Mouse (Mus musculus): Measurements from ENCODE around the gene Atp1b1. TPM values are rescaled to one million over a fixed set of nuclear protein-coding genes. Genes with fewer than 3 reads are reported as not detected.

Gene Atp1b1
- polyA plus RNA-seq, 1 experiment from 2014 or later: 52.5 TPM

- no peaks in the 10 kb centered on the region for H3K4me1 ChIP-seq (ENCODE audit: control insufficient read depth, insufficient read depth, low read length)
- DNase-seq (ENCODE audit: low spot score) (no peak), ATAC-seq (no peak)
- H3K36me3 ChIP-seq (ENCODE audit: control insufficient read depth, insufficient read depth, low read length): no peaks in the 10 kb centered on the region
- H3K4me3 ChIP-seq (ENCODE audit: low read depth, low read length): no peak overlapping the region
- H3K27me3 ChIP-seq (replicated peaks; ENCODE audit: control insufficient read depth, insufficient read depth, low read length): no peaks in the 10 kb centered on the region
- WGBS: 89% methylated on average over 3 of the region's 3 CpGs
- H3K9me3 ChIP-seq (replicated peaks; ENCODE audit: control insufficient read depth, low read length): no peaks in the 10 kb centered on the region
- H3K9ac ChIP-seq (ENCODE audit: low read length): no peak overlapping the region
- H3K27ac ChIP-seq (ENCODE audit: low read depth, low read length): no peak overlapping the region
- H3K4me2 ChIP-seq (ENCODE audit: low read length): no peak overlapping the region
Measured at GRCm38 (mm10) chr1:164417604-164418003, 40.6 kb downstream of the Atp1b1 start.

GRCm38 (mm10) chr1:164416692-164417394, 41.3 kb downstream of the Atp1b1 start:
- ATAC-seq: no peak
- Histone ChIP-seq H3K36me3 (ENCODE audit: control insufficient read depth, insufficient read depth, low read length) (no peaks in the 10 kb centered on the region), H3K27me3 (replicated peaks; ENCODE audit: control insufficient read depth, insufficient read depth, low read length) (no peaks in the 10 kb centered on the region), H3K9me3 (replicated peaks; ENCODE audit: control insufficient read depth, low read length) (no peaks in the 10 kb centered on the region), H3K4me1 (ENCODE audit: control insufficient read depth, insufficient read depth, low read length) (no peaks in the 10 kb centered on the region), H3K4me3 (ENCODE audit: low read depth, low read length) (no peak overlapping the region), H3K4me2 (ENCODE audit: low read length) (no peak overlapping the region), H3K9ac (ENCODE audit: low read length) (no peak overlapping the region), H3K27ac (ENCODE audit: low read depth, low read length) (no peak overlapping the region)
- 89% methylated on average over 12 of the region's 12 CpGs for WGBS
- no peak for DNase-seq (ENCODE audit: low spot score)

GRCm38 (mm10) chr1:164415347-164415751, 42.8 kb downstream of the Atp1b1 start:
- ATAC-seq: no peak
- no peak overlapping the region for H3K4me2 ChIP-seq (ENCODE audit: low read length)
- H3K4me3 ChIP-seq (ENCODE audit: low read depth, low read length): no peak overlapping the region
- WGBS: 82% methylated on average over 2 of the region's 2 CpGs
- no peak overlapping the region for H3K27ac ChIP-seq (ENCODE audit: low read depth, low read length)
- no peak overlapping the region for H3K9ac ChIP-seq (ENCODE audit: low read length)
- H3K9me3 ChIP-seq (replicated peaks; ENCODE audit: control insufficient read depth, low read length): no peaks in the 10 kb centered on the region
- no peaks in the 10 kb centered on the region for H3K36me3 ChIP-seq (ENCODE audit: control insufficient read depth, insufficient read depth, low read length)
- no peak for DNase-seq (ENCODE audit: low spot score)
- no peaks in the 10 kb centered on the region for H3K27me3 ChIP-seq (replicated peaks; ENCODE audit: control insufficient read depth, insufficient read depth, low read length)
- no peaks in the 10 kb centered on the region for H3K4me1 ChIP-seq (ENCODE audit: control insufficient read depth, insufficient read depth, low read length)

GRCm38 (mm10) chr1:164413608-164414007, 44.5 kb downstream of the Atp1b1 start:
- no peaks in the 10 kb centered on the region for H3K9me3 ChIP-seq (replicated peaks; ENCODE audit: control insufficient read depth, low read length)
- no peak overlapping the region for H3K27ac ChIP-seq (ENCODE audit: low read depth, low read length)
- H3K9ac ChIP-seq (ENCODE audit: low read length): no peak overlapping the region
- ATAC-seq (no peak), DNase-seq (ENCODE audit: low spot score) (no peak)
- H3K36me3 ChIP-seq (ENCODE audit: control insufficient read depth, insufficient read depth, low read length): no peaks in the 10 kb centered on the region
- WGBS: 94% methylated on average over 11 of the region's 11 CpGs
- H3K4me2 ChIP-seq (ENCODE audit: low read length): no peak overlapping the region
- H3K4me3 ChIP-seq (ENCODE audit: low read depth, low read length): no peak overlapping the region
- no peaks in the 10 kb centered on the region for H3K27me3 ChIP-seq (replicated peaks; ENCODE audit: control insufficient read depth, insufficient read depth, low read length)
- H3K4me1 ChIP-seq (ENCODE audit: control insufficient read depth, insufficient read depth, low read length): 0 out of 2 replicates have a peak, but pooled peaks cover 1% of the 10 kb centered on the region

- H3K27me3 ChIP-seq (replicated peaks; ENCODE audit: control insufficient read depth, insufficient read depth, low read length): no peaks in the 10 kb centered on the region
- no peak for ATAC-seq
- 95% methylated on average over 9 of the region's 9 CpGs for WGBS
Measured at GRCm38 (mm10) chr1:164412906-164413305, 45.2 kb downstream of the Atp1b1 start.

GRCm38 (mm10) chr1:164411306-164411705, 46.8 kb downstream of the Atp1b1 start:
- H3K27ac ChIP-seq (ENCODE audit: low read depth, low read length): no peak overlapping the region
- H3K4me2 ChIP-seq (ENCODE audit: low read length): no peak overlapping the region
- H3K9me3 ChIP-seq (replicated peaks; ENCODE audit: control insufficient read depth, low read length): no peaks in the 10 kb centered on the region
- DNase-seq (ENCODE audit: low spot score): no peak
- H3K4me3 ChIP-seq (ENCODE audit: low read depth, low read length): no peak overlapping the region
- WGBS: 85% methylated on average over 7 of the region's 7 CpGs
- no peak overlapping the region for H3K9ac ChIP-seq (ENCODE audit: low read length)
- 0 out of 2 replicates have a peak, but pooled peaks cover 3% of the 10 kb centered on the region for H3K4me1 ChIP-seq (ENCODE audit: control insufficient read depth, insufficient read depth, low read length)
- no peaks in the 10 kb centered on the region for H3K27me3 ChIP-seq (replicated peaks; ENCODE audit: control insufficient read depth, insufficient read depth, low read length)
- ATAC-seq: no peak
- H3K36me3 ChIP-seq (ENCODE audit: control insufficient read depth, insufficient read depth, low read length): no peaks in the 10 kb centered on the region

More at GRCm38 (mm10) chr1:164412906-164413305, 45.2 kb downstream of the Atp1b1 start:
- no peak for DNase-seq (ENCODE audit: low spot score)
- no peak overlapping the region for H3K4me3 ChIP-seq (ENCODE audit: low read depth, low read length)
- no peak overlapping the region for H3K9ac ChIP-seq (ENCODE audit: low read length)
- no peaks in the 10 kb centered on the region for H3K9me3 ChIP-seq (replicated peaks; ENCODE audit: control insufficient read depth, low read length)
- H3K4me2 ChIP-seq (ENCODE audit: low read length): no peak overlapping the region
- no peaks in the 10 kb centered on the region for H3K36me3 ChIP-seq (ENCODE audit: control insufficient read depth, insufficient read depth, low read length)
- 0 out of 2 replicates have a peak, but pooled peaks cover 3% of the 10 kb centered on the region for H3K4me1 ChIP-seq (ENCODE audit: control insufficient read depth, insufficient read depth, low read length)
- H3K27ac ChIP-seq (ENCODE audit: low read depth, low read length): no peak overlapping the region

- Histone ChIP-seq H3K27ac (ENCODE audit: low read depth, low read length) (no peak overlapping the region), H3K9me3 (replicated peaks; ENCODE audit: control insufficient read depth, low read length) (no peaks in the 10 kb centered on the region), H3K36me3 (ENCODE audit: control insufficient read depth, insufficient read depth, low read length) (peaks cover 7% of the 10 kb centered on the region; the same call in 1 of the 2 replicates), H3K27me3 (replicated peaks; ENCODE audit: control insufficient read depth, insufficient read depth, low read length) (no peaks in the 10 kb centered on the region), H3K4me1 (ENCODE audit: control insufficient read depth, insufficient read depth, low read length) (0 out of 2 replicates have a peak, but pooled peaks cover 3% of the 10 kb centered on the region), H3K4me2 (ENCODE audit: low read length) (no peak overlapping the region), H3K9ac (ENCODE audit: low read length) (no peak overlapping the region), H3K4me3 (ENCODE audit: low read depth, low read length) (no peak overlapping the region)
- 6% methylated on average over 2 of the region's 2 CpGs for WGBS
- ATAC-seq (no peak; the same call in 1 of the 2 replicates), DNase-seq (ENCODE audit: low spot score) (peak; percentile 47)
Measured at GRCm38 (mm10) chr1:164408655-164409054, 49.5 kb downstream of the Atp1b1 start.

DNA sequence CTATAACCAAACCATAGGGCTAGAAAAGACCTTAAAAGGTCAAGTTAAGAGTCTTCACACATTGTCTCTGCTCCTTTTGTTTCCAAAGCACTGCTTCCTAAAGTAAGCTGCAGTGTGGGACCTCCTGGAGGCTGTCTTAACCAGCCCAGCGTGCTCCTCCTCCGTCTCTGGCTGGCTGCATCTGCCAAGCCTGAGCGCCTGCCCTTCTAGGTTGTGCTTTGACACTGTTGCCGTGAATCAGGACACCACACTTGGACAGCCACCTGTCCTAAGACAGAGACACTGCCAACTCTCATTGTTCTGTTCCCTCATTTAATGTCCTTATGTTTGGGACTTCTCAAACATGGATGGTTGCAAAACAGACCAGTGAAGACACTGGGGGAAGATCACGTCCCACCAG, 51.6 kb downstream of the Atp1b1 start:
- Histone ChIP-seq H3K4me3 (ENCODE audit: low read depth, low read length) (no peak overlapping the region), H3K4me2 (ENCODE audit: low read length) (no peak overlapping the region), H3K36me3 (ENCODE audit: control insufficient read depth, insufficient read depth, low read length) (peaks cover 11% of the 10 kb centered on the region; the same call in 1 of the 2 replicates), H3K9ac (ENCODE audit: low read length) (no peak overlapping the region), H3K27ac (ENCODE audit: low read depth, low read length) (no peak overlapping the region), H3K9me3 (replicated peaks; ENCODE audit: control insufficient read depth, low read length) (no peaks in the 10 kb centered on the region), H3K27me3 (replicated peaks; ENCODE audit: control insufficient read depth, insufficient read depth, low read length) (no peaks in the 10 kb centered on the region), H3K4me1 (ENCODE audit: control insufficient read depth, insufficient read depth, low read length) (0 out of 2 replicates have a peak, but pooled peaks cover 3% of the 10 kb centered on the region)
- ATAC-seq (no peak), DNase-seq (ENCODE audit: low spot score) (no peak)
- WGBS: 48% methylated on average over 5 of the region's 5 CpGs

DNA sequence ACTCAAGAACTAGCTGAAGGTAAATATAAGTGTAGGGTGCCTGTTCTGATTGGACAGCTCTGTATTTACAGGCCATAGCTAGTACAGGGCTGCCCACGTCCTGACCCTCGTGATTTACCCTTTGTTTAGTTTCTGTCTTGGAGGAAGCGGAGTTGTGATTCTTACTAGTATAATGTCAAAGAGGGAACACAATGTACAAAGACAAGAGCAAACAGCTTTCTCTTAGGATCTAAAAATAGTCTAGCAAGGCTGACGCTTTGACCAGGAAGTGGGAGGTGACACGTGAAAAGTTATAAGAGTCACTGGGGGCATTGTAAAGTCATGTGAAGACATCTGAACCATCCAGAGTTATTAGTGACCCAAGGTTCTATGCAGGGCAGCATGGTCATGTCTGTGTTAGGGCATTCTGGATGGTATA, 52.8 kb downstream of the Atp1b1 start:
- no peak for DNase-seq (ENCODE audit: low spot score)
- Histone ChIP-seq H3K27ac (ENCODE audit: low read depth, low read length) (no peak overlapping the region), H3K4me2 (ENCODE audit: low read length) (no peak overlapping the region), H3K9ac (ENCODE audit: low read length) (no peak overlapping the region), H3K36me3 (ENCODE audit: control insufficient read depth, insufficient read depth, low read length) (peaks cover 11% of the 10 kb centered on the region; the same call in 1 of the 2 replicates), H3K4me1 (ENCODE audit: control insufficient read depth, insufficient read depth, low read length) (0 out of 2 replicates have a peak, but pooled peaks cover 3% of the 10 kb centered on the region), H3K9me3 (replicated peaks; ENCODE audit: control insufficient read depth, low read length) (no peaks in the 10 kb centered on the region), H3K27me3 (replicated peaks; ENCODE audit: control insufficient read depth, insufficient read depth, low read length) (no peaks in the 10 kb centered on the region), H3K4me3 (ENCODE audit: low read depth, low read length) (no peak overlapping the region)
- ATAC-seq: no peak
- 85% methylated on average over 5 of the region's 5 CpGs for WGBS
